Mouse (Mus musculus) lung, embryonic 14.5 days (tissue): ENCODE data around the gene Ltb. TPM values are rescaled to one million over a fixed set of nuclear protein-coding genes. Genes with fewer than 3 reads are reported as not detected.

Experiments
- ATAC-seq: fragments of 200-750 bp; cut with Nextera tagmentation; 2 replicates; pipeline ENCODE4 v1.8.0; 2017; ENCODE audit warnings: mild to moderate bottlenecking, moderate TSS enrichment, moderate library complexity; ENCODE audit not compliant: insufficient read depth
- DNase-seq: peaks from one replicate; pipeline ENCODE4 v3.0.0-alpha.2; 2015
- H3K27ac ChIP-seq: fragments of 300-500 bp; sonication (generic); 2 replicates; pipeline ENCODE4 v1.5.1; 2014; ENCODE audit warnings: low read depth, mild to moderate bottlenecking, moderate library complexity
- H3K27me3 ChIP-seq: fragments of 300-500 bp; sonication (generic); 2 replicates; pipeline ENCODE4 v1.6.1; 2014; ENCODE audit warnings: low read length, control low read depth; ENCODE audit not compliant: insufficient read depth
- H3K36me3 ChIP-seq: fragments of 300-500 bp; sonication (generic); 2 replicates; pipeline ENCODE4 v1.6.1; 2014; ENCODE audit warnings: control low read depth; ENCODE audit not compliant: insufficient read depth
- H3K4me1 ChIP-seq: fragments of 300-500 bp; sonication (generic); 2 replicates; pipeline ENCODE4 v1.6.1; 2014; ENCODE audit warnings: antibody characterized with exemption, control low read depth; ENCODE audit not compliant: insufficient read depth
- H3K4me2 ChIP-seq: fragments of 300-500 bp; sonication (generic); 2 replicates; pipeline ENCODE4 v1.6.1; 2014; ENCODE audit warnings: mild to moderate bottlenecking
- H3K4me3 ChIP-seq: fragments of 300-500 bp; sonication (generic); 2 replicates; pipeline ENCODE4 v1.5.1; 2014; ENCODE audit warnings: low read depth, low read length
- H3K9ac ChIP-seq: fragments of 300-500 bp; sonication (generic); 2 replicates; pipeline ENCODE4 v1.6.1; 2014
- H3K9me3 ChIP-seq: fragments of 300-500 bp; sonication (generic); 2 replicates; pipeline ENCODE4 v1.6.1; 2016; ENCODE audit warnings: low read depth, low read length, control low read depth
- CTCF ChIP-seq: IDR thresholded peaks from 2 replicates; pipeline ENCODE4 v1.5.1; 2016; ENCODE audit warnings: antibody characterized with exemption, low read depth
- WGBS: fragments of 180-500 bp; shearing (Covaris S2); extraction: QIAGEN DNeasy Blood & Tissue Kit; methylation state at CpG from one replicate; pipeline ENCODE4 v1.1.7; 2014; 5-methylcytosine and 5-hydroxymethylcytosine counted together
- polyA plus RNA-seq: library from polyadenylated mRNA; unstranded; fragments of >200 nt; fragmentation: Nextera tagmentation; extraction: Ambion mirVana; gene quantifications from 2 replicates; pipeline ENCODE4 v1.2.1, GENCODE M21; 2014

Ltb gene
- polyA plus RNA-seq, 1 experiment from 2014 or later = not detected

DNA sequence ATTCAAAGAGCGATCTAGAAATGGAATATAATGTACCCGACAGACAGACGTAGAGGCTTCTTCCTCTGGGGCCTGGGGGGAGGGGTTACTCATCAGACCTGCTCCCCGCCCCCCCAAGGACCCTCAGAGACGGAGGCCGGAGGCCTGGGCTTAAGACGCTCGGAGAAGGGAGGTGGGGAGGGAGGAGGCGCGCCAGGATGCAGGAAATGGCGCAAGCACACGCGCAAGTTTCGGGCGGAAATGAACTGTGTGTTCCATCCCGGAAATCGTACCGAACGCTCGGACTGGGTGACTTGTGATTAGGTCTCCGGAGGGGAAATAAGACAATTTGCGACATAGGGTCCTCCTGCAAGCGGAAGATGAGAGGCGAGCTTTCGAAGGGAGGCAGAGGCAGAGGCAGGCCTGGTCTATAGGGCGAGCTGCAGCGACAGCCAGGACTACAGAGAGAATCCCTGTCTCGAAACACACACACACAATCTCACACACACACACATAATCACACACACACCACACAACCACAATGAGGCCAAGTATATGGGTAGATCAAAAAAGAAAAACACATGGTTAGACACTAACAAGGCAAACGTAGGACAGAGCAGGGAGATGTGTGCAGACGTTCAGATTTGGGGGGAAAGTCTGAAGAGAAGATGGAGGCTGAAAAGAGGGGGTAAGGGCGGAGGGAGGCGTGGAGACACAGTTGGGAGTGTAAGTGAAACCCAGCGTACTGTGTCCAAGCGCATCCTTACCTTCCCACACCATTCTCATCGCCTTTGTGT lies 41.6 kb downstream of the Ltb start, which contains the start of gene Nfkbil1:
Nfkbil1 (minus strand) TSS at position 179 of the 776 bp plus-strand sequence.
- Histone ChIP-seq H3K9ac (peak within 1 kb of the TSS; percentile 86), H3K4me2 (peak within 1 kb of the TSS; percentile 71), H3K9me3 (no peaks in the 10 kb centered on the region), H3K27ac (peak within 1 kb of the TSS; percentile 97), H3K27me3 (no peaks in the 10 kb centered on the region), H3K4me3 (peak within 1 kb of the TSS; percentile 65), H3K36me3 (peaks cover 13% of the 10 kb centered on the region), H3K4me1 (peaks cover 16% of the 10 kb centered on the region; the same call in 1 of the 2 replicates)
- ATAC-seq (peak; percentile 85), DNase-seq (peak; percentile 97)
- under 1% methylated on average over 35 of the region's 35 CpGs for WGBS
- no peak for TF ChIP-seq CTCF

GRCm38 (mm10) chr17:35236390-35236746 lies 42.1 kb downstream of the Ltb start:
- peaks cover 8% of the 10 kb centered on the region; the same call in 1 of the 2 replicates for H3K36me3 ChIP-seq
- DNase-seq (peak; percentile 97), ATAC-seq (peak; percentile 53)
- peak; percentile 99 for TF ChIP-seq CTCF
- no peaks in the 10 kb centered on the region for H3K27me3 ChIP-seq
- peak overlapping the region; percentile 65 for H3K4me3 ChIP-seq
- H3K4me1 ChIP-seq = peaks cover 19% of the 10 kb centered on the region; the same call in 1 of the 2 replicates
- peak overlapping the region; percentile 97 for H3K27ac ChIP-seq
- H3K9me3 ChIP-seq = no peaks in the 10 kb centered on the region
- peak overlapping the region; percentile 86 for H3K9ac ChIP-seq
- peak overlapping the region; percentile 71 for H3K4me2 ChIP-seq
- under 1% methylated on average over 18 of the region's 18 CpGs for WGBS

GRCm38 (mm10) chr17:35236996-35237395 lies 42.8 kb downstream of the Ltb start:
- Histone ChIP-seq H3K27ac (no peak overlapping the region), H3K9ac (no peak overlapping the region), H3K4me1 (peaks cover 19% of the 10 kb centered on the region; the same call in 1 of the 2 replicates), H3K36me3 (peaks cover 7% of the 10 kb centered on the region; the same call in 1 of the 2 replicates), H3K9me3 (no peaks in the 10 kb centered on the region), H3K4me3 (no peak overlapping the region), H3K27me3 (no peaks in the 10 kb centered on the region), H3K4me2 (no peak overlapping the region)
- WGBS = 72% methylated on average over 9 of the region's 9 CpGs
- no peak for TF ChIP-seq CTCF
- DNase-seq = no peak
- no peak for ATAC-seq

DNA sequence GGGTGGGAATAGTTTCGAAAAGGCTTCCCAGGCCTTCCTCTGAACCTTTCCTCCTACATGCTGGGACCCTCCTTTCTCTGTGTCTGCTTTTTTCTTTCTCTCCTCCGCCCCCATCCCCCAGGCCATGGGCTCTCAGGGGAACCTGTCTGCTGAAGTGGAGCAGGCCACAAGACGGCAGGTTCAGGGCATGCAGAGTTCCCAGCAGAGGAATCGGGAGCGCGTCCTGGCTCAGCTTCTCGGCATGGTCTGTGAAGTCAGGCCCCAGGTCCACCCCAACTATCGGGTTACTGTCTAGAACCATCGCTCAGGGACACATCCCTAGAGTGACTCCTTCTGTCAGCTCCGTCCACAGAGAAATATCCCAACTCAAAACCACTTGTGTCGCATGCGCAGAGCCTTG lies 43.3 kb downstream of the Ltb start:
- Histone ChIP-seq H3K4me1 (peaks cover 18% of the 10 kb centered on the region; the same call in 1 of the 2 replicates), H3K4me3 (no peak overlapping the region), H3K27me3 (no peaks in the 10 kb centered on the region), H3K36me3 (peaks cover 5% of the 10 kb centered on the region; the same call in 1 of the 2 replicates), H3K9ac (no peak overlapping the region), H3K27ac (no peak overlapping the region), H3K4me2 (no peak overlapping the region), H3K9me3 (no peaks in the 10 kb centered on the region)
- WGBS = 86% methylated on average over 12 of the region's 12 CpGs
- TF ChIP-seq CTCF = no peak
- DNase-seq (no peak), ATAC-seq (no peak)

DNA sequence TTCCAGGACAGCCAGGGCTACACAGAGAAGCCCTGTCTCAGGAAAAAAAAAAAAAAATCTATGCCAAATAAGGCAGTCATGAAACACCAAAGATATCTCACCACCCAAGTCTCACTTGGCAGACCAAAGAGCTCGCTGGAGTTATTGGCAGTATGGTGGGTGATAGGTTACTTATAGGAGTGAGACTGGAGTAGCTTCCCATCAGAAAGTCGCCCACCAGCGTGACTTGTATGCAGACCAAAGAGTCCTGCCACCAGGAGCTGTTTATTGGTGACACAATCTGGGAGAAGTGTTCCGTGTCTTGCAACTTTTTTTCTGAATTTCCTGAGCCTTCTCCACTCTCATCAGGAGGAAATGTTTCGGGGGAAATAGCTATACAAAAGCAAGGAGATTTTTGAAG lies 45.5 kb downstream of the Ltb start:
- no peak overlapping the region; the same call in 1 of the 2 replicates for H3K9ac ChIP-seq
- ATAC-seq (no peak), DNase-seq (no peak)
- H3K9me3 ChIP-seq = no peaks in the 10 kb centered on the region
- no peaks in the 10 kb centered on the region for H3K27me3 ChIP-seq
- H3K27ac ChIP-seq = no peak overlapping the region
- 70% methylated on average over 5 of the region's 5 CpGs for WGBS
- H3K4me3 ChIP-seq = no peak overlapping the region
- no peak overlapping the region for H3K4me2 ChIP-seq
- peaks cover 20% of the 10 kb centered on the region for H3K36me3 ChIP-seq
- peaks cover 13% of the 10 kb centered on the region for H3K4me1 ChIP-seq
- no peak for TF ChIP-seq CTCF

- Histone ChIP-seq H3K36me3 (peaks cover 29% of the 10 kb centered on the region), H3K4me1 (peaks cover 14% of the 10 kb centered on the region), H3K4me3 (peak overlapping the region; percentile 97), H3K4me2 (peak overlapping the region; percentile 85), H3K9ac (peak overlapping the region; percentile 100), H3K27me3 (no peaks in the 10 kb centered on the region), H3K9me3 (no peaks in the 10 kb centered on the region), H3K27ac (peak overlapping the region; percentile 100)
- TF ChIP-seq CTCF = no peak
- ATAC-seq (peak; percentile 0; the same call in 1 of the 2 replicates), DNase-seq (peak; percentile 50)
- 23% methylated on average over 12 of the region's 12 CpGs for WGBS
Measured at GRCm38 (mm10) chr17:35240384-35241304, 46.4 kb downstream of the Ltb start.
